Mouse (Mus musculus): ENCODE data around the gene Skint3.
"Not testable (repeated sequence)": the region's sequence is repeated elsewhere in the genome, so short reads cannot be mapped to it uniquely, and the experiment has no call there.

The Skint3 gene

GRCm38 (mm10) chr4:112231945-112232344 lies at the start of gene Skint3:
TSS of gene Skint3 (plus strand) at chr4:112232245.
- no peak for ATAC-seq (ENCODE audit: low TSS enrichment)

- ATAC-seq (ENCODE audit: low TSS enrichment): no peak
These were observed 11.4 kb downstream of the Skint3 start for GRCm38 (mm10) chr4:112243416-112243815.

- ATAC-seq (ENCODE audit: low TSS enrichment): no peak
These were observed 11.9 kb downstream of the Skint3 start for GRCm38 (mm10) chr4:112243951-112244350.

GRCm38 (mm10) chr4:112256022-112256421 lies 24.0 kb downstream of the Skint3 start:
- no peak for ATAC-seq (ENCODE audit: low TSS enrichment)

- no peak for ATAC-seq (ENCODE audit: low TSS enrichment)
These were observed 55.3 kb downstream of the Skint3 start for GRCm38 (mm10) chr4:112287178-112287974.

GRCm38 (mm10) chr4:112288396-112288795 lies 56.4 kb downstream of the Skint3 start:
- ATAC-seq (ENCODE audit: low TSS enrichment): no peak

GRCm38 (mm10) chr4:112302305-112302704 lies 70.3 kb downstream of the Skint3 start:
- no peak for ATAC-seq (ENCODE audit: low TSS enrichment)

GRCm38 (mm10) chr4:112302855-112303509 lies 70.9 kb downstream of the Skint3 start:
- ATAC-seq (ENCODE audit: low TSS enrichment): no peak

GRCm38 (mm10) chr4:112349111-112349510 lies 117.1 kb downstream of the Skint3 start:
- not testable (repeated sequence) for ATAC-seq (ENCODE audit: low TSS enrichment)

All from frontal cortex, adult (tissue).